Mouse (Mus musculus) gastrocnemius, postnatal 4 days (tissue): ENCODE measurements around the gene Cdk11b. TPM values are rescaled to one million over a fixed set of nuclear protein-coding genes. Genes with fewer than 3 reads are reported as not detected.
A peak's percentile ranks its signal among the peaks of the same experiment; 100 is the strongest.
"Not testable (repeated sequence)": the region's sequence is repeated elsewhere in the genome, so short reads cannot be mapped to it uniquely, and the experiment has no call there.

Experiments
- DNase-seq, 2 experiments: peaks; one replicate each; pipeline ENCODE4 v3.0.0; 2021 to 2022; ENCODE audit warnings: low spot score in 2 of 2, mixed read lengths in 2 of 2
- total RNA-seq, 2 experiments: library from RNA; stranded (reverse); gene quantifications; 2 replicates each; pipeline ENCODE4 v1.2.3; 2021

Gene Cdk11b
- total RNA-seq, 2 experiments from 2014 or later: 35.8 to 44.0 TPM

DNA sequence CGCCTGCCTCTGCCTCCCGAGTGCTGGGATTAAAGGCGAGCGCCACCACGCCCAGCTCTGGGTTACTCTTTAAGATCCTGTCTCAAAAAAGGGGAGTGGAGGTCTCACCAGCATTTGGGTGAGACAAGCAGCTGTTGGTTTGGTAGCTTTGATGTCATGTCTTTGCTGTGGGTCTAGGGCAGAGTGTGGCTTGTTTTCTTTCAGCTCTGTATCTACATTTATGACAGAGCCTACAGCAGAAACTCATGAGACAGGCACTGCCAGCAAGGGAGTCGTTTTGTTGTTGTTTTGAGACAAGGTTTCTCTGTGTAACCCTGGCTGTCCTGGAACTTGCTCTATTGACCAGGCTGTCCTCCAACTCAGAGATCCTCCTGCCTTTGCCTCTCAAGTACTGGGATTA is 20.9 kb upstream of the Cdk11b start:
- no peak for DNase-seq

DNA sequence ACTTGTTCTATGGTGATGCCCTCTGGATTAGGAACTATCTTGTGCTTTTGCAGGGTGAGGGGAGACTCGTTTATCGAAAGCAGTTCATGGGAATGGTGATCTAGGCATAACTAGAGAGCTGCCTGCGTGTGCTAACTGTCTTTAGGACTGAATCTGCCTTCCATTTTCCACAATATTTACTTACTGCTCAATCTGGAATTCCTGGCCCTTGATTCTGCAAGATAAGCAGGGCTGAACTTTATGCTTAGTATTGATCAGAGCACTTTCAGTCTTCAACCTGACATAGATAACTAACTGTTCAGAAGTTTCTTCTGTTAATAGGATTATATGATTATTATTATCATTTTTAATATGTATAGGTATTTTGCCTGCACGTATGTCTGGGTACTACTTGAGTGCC is 19.5 kb upstream of the Cdk11b start:
- no peak for DNase-seq

DNA sequence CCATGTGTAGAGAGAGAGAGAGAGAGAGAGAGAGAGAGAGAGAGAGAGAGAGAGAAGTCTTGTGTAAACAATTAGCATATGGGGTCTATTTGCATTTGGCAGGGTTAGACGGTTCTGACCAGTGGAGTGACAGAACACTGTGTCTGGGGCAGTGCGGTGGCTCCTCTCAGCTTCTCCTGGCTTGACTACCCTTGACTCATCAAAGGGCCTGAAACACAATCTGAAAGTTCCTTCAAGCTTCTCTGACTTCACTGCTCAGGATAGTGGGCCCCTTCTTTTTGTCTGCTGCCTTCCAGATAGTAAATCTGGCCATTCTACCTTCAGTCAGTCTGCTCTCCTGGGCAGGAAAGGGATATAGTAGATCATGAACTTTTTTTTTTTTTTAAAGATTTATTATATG is 17.8 kb upstream of the Cdk11b start:
- DNase-seq: no peak

DNA sequence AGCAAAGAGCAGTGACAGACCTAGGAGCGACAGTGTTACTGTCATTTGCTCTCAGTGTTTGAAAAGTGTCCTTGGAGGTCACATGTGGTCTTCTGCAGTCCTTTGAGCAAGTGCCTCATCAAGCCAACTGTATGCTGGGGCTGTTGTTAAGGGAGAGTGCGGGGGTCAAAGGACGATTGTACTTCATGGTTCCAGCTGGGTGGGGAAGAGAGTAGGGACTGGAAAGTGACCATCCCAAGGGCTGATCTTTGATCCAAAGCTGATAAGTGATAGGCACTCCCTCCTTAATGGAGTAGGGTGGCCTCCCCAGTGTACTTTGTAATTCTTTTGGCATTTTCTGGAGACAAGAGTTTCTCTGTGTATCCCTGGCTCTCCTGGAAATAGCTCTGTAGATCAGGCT is 12.8 kb upstream of the Cdk11b start:
- DNase-seq: no peak

DNA sequence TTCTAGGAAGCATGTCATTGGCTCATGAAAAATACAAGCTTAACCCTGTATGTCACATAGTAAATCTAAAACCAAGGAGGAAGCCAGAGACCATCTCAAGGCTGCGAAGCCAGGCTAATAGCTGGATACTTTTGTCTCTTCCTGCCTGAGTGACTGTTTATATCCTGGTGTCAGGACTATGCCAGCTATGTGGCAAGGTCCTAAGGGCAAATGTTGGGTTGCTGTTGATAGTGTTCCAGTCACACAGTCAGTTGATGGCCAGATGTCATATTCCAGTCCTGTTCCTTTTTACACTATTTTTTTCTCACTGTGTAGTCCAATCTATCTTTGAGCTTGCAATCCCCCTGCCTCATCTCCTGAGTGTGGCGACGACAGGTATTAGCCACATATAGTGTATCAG is 11.4 kb upstream of the Cdk11b start:
- DNase-seq: no peak

DNA sequence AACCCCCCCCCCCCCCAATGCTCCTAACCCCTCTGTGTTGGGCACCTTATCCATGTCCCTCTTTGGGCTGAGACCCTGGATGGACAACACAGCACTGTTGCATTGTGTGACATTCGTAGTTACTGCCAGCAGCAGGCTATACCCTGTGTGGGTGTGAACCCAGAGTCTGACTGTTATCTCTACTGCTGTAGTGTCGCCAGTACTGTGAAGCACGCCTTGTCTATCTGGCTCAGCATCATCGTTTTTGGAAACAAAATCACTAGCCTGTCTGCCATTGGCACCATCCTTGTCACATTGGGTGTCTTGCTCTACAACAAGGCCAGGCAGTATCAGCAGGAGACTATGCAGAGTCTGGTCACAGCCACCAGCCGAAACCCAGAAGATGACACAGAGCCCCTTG is 6.3 kb upstream of the Cdk11b start:
- no peak for DNase-seq

DNA sequence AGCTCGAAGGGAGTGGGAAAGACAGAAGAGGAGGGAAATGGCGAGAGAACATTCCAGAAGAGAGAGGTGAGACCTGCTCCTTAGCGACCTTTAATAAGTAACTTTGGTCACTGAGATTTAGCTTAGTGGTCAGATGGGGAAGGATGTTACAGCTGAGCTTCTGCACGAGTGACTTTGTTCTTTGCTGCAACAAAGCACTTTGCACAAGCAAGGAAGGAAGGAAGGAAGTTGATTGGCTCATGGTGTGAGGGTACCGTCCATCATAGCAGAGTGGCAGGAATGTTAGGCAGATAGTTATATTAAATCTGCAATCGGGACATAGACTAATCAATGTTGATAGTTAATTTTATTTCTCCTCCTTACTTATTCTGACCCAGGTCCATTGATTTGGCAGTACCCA is 5.6 kb downstream of the Cdk11b start:
- DNase-seq: no peak

DNA sequence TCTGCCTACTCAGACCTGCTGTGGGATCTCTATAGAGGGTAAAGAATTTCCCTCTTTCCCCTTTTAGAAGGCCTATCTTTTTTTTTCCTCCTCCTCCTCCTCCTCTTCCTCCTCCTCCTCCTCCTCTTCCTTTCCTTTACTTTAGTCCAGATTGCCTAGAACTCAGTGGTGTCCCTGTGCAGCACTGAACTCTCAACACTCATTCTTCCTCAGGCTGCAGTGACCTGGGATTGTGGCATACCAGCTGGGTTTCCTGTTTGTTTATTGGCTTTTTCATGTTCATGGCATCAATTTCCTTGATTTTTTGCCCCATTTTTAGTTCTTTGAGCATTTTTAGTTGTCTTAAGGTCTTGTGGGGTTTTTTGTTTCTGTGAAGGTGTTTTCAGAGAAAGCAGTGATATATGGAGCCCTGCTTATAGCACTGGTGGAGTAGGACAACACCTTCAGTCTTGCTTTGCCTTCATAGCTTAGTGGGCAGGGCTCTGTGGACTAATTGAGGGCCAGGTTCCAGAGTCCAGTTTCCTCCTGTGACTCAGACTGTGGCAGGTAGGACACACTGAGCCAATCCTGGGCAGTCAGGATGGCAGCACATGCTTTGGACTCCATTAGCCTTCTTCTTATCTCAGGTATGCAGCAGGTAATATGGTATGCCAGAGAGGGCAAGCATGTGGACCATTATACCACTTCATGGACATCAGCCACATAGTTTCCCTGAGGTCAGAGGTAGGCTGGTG is 11.3 kb downstream of the Cdk11b start:
- DNase-seq: no peak

DNA sequence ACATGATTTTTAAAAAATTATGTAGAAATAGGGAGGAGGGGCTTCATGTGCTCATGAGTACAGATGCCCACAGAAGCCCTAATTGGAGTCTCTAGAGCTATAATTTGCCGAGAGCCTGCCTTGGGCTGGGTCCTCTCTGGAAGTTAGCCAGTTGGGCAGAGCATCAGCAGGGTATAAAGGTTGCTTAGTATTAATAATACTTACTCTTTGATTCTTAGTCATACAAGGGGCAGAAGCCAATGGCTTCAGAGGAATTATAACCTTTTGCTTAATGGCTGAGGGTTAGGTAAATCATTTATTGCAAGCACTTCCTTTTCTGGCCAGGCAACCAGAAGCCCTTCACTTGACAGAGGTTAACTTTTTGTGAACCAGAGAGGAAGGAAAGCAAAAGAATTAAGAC is 18.9 kb downstream of the Cdk11b start:
- no peak for DNase-seq

DNA sequence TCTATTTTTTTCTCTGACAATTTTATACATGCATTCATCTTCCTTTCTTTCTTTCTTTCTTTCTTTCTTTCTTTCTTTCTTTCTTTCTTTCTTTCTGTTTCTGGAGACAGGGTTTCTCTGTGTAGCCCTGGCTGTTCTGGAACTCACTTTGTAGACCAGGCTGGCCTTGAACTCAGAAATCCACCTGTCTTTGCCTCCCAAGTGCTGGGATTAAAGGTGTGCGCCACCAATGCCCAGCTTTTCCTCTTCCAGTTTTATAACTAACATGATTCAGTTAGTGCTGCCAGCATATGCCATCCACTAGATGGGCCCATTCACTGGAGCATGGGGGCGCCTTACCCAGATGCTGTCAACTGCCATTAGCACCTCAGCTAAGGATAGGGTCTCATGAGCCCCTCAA is 20.7 kb downstream of the Cdk11b start, which contains the start of gene Gm10563:
Gene Gm10563, minus strand, starts transcription at position 101 of the 400 bp plus-strand sequence.
- not testable (repeated sequence) for DNase-seq

DNA sequence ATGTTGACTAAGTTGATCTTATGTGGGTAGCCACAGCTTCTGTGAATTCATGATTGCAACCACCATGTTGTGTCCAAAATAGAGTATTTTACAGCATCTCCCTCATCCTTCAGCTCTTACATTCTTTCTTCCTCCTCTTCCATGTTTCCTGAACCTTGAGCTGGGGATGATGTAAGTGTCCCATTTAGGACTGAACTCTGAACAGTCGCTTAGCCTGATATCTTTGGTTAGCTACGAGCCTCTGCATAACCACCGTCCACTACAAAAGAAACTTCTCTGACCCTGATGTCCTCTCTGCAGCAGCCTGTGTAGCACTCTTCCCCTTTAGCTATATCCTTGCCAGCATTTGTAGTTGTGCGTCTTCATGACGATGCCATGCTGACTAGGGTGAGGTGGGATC is 21.1 kb downstream of the Cdk11b start:
- no peak for DNase-seq

DNA sequence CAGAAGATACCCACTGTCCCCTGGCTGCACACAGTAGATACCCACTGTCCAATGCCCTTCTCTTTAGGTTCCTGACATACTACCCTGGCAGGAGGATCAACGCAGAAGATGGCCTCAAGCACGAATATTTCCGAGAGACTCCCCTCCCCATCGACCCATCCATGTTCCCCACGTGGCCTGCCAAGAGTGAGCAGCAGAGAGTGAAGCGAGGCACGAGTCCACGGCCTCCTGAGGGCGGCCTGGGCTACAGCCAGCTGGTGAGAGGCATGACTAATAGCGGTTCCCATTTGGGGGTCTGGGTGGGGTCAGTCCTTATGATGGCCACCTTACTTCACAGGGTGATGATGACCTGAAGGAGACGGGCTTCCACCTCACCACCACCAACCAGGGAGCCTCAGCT is 24.7 kb downstream of the Cdk11b start:
- no peak for DNase-seq

DNA sequence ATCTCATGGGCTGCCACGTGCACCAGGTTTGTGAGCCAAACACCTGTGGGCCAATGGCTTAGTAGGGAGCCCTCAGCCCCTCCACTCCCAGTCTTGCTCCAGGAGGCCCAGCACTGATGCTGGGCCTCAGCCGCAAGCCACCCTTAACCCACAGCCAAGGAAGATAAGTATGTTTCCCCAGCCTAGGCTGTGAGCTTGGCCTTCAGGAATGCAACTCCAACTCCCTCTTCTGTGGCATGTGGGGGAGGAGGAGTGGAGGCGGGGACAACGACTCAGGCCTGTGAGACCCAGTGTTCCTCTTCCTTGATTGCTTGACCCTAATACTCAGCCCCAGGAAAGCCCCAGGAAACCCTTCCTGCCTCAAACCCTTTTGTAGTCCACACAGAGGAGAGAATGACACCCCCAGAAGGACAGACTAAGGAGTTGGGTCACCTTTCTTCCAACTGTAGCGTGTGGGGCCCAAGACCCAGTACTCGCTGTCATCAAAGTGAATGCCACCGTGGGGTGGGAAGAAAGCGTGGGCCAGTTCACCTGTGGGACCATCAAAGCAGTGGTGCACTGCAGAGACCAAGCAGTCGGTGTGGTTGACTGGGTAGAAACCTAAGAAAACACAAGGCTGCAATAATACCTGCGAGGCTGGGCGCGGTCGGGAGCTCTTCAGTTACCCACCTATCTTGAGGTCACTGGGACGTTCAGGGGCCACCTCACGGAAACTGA is 27.1 kb downstream of the Cdk11b start:
- peak in 1 of 2 experiments; percentile 26 for DNase-seq

DNA sequence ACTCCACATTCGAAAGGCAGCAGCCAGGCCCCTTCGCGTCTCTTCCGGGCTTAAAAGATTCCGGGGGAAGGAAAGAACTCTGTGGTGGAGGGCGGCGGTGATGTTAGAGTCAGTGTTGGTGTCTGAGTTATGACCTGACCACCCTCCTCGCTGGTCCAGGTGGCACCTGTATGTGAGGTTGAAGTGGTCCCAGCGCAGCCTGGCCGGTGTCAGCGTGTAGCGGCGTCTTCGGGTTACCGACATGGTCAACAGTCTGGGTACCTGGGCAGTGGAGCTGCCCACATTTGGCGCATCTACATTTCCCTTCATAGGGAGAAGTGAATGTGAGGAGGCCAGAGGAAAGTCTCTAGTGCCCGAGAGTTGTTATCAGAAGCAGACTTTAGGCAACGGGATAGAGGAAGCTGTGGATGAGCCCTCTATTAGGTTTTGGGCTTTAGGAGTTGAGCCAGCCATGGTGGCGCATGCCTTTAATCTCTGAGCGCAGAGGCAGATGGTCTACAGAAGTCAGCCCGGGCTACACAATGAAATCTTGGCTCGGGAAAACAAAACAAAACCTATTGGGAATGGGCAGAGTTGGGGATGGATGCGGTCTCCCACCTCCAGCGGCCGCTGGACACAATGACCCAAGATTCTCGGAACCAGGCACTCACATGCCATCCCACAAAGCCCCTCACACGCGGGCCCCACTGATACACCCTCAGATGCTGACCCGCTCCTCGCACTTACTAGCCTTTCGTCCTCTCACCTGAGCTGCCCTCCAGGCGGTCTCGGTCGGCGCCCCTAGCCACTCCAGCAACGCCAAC is 27.8 kb downstream of the Cdk11b start:
- DNase-seq: no peak

DNA sequence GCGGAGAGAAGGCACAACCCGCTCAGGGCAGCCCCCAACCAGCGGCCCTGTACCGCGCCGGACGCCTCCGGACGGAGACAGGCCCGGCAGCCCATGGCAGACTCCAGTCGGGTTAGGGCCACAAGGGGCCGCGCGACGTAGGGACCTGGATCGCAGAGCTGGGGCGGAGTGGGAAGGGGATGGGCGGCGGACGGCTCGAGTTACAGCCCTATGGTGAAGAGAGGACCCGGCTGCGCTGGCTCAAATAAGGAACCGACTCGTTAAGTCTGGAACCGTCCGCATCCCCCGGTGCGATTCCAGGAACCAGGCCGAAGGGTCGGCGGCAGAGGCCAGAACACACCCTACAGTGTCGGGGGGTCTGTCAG is 28.4 kb downstream of the Cdk11b start, which contains the start of gene Mmp23:
Gene Mmp23, minus strand, starts transcription at position 299 of the 365 bp plus-strand sequence.
- DNase-seq: peak; percentile 50 to 72

DNA sequence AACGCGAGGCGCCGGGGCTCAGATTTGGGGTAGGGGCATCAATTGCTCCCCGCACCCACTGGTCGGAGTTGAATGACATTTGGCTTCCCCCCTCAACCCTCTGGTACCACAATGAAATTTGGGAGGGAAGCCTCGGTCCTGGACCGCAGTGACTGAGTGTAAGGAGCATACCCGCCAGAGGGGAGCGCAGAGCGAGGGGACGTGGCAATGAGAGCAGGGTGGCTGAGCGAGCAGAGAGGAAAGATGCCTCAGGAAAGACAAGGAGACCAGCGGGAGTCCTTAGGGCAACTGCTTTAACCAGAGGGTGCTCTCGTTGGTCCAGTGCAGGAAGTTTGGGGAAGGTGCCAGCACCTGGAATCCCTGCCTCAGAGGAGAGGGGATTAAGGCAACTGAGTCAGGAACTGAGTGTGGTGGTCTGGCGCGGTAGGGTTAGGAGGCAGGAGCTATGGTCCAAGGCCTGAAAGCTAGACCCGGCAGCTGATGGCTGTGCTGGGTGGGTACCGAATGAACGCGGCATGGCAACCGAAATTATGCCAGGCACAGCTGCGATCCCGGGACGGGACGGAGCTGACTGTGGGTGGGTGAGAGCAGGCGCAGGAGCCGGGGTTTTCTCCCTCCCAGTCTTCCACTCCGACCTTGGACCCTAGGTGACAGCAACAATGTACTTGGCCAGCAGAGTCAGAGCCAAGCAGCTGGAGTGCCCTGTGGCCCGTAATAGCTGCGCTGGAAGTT is 29.0 kb downstream of the Cdk11b start:
- DNase-seq: peak; percentile 36 to 64

DNA sequence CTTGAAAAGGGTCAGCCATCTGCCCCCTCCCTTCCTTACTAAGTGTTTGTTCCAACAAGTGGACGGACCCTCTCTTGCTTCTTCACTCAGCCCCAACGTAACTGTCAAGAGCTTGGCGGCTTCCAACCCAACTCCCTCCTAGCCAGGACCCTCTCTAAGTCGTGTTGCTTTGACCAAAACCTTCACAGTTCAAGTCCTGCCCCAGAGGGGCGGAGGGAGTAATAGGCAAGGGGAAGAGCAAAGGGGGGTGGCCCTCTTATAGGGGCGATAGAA is 29.5 kb downstream of the Cdk11b start:
- no peak for DNase-seq

DNA sequence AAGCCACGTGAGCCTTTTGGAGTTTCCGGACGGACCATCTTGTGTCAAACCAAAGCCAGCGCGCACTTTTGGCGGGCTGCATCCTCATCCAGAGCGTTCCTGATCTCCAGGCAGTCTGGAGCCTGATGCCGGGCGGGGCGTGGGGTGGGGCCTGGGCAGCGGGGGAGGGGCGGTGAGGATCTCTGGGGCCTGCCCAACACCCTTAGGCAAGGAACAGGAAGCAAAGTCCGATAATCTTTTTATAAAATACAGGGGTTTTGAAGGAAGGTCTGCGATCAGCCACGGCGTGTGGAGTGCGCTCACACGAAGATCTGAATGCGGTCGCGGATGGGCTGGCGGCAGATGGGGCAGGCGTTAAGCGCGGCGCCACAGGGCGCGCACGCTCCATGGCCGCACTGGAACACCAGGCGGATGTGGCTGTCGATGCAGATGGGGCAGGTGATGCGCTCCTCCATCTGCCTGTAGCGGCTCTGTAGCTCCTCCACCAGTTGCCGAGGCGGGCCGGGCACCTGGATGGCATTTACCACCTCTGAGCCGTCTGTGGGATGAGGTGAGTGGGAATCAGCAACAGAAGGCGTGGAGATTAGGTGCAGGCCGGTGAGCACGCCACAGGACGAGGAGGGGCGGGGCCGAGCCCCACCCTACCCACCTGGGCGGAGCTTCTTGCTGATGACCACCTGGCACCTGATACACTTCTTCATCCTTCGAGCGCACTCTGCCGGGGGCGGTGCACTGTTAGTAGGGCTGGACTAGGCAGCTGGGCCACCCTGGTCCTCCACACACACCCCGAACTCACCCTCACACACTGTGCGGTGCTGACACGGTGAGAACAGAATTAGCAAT is 30.0 kb downstream of the Cdk11b start:
- DNase-seq: peak; percentile 42 to 76

DNA sequence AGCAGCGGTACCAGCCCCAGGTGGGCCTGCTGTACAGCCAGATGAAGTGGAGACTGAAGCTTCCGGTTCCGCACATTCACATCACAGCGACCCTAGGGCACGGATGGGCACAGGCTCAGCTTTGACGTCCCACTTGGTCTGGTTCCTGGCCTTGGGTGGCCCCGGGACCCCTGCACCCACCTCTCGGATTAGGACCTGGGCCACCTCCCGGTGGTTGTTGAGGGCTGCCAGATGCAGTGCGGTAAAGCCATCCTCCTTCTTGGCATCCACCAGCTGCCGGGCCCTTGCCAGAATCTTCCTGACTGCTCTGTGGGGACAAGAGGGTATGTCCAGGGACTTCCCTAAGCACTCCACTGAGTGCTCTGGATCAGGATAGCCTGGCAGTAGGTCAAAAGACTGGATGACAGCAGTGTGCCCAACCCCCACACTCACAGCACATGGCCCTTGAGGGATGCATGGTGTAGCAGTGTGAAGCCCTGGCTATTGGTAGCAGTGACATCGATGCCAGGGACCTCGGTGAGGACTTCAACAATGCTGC is 31.6 kb downstream of the Cdk11b start:
- no peak for DNase-seq

DNA sequence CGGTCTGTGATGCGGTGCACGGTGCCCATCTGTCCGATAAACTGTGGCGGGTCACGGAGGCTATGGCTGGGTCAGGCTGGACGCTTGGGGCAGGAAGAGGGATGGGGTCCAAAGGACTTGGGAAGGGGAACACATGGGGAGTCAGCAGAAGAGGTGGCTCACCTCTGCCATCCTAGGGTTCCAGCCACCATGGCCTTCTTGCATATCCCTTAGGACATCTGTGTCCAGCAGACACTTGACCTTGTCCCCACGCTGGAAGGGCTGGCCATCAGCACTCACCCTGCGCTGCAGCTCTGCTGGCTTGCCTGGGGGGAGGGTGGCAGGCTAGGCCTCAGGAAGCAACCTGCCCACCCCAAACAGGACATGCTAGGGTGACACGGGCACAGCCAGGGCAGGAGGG is 34.3 kb downstream of the Cdk11b start:
- DNase-seq: peak in 1 of 2 experiments; percentile 23
